Mouse (Mus musculus) ES-E14 (cell line): Measurements from ENCODE around the gene Iqcn. TPM values are rescaled to one million over a fixed set of nuclear protein-coding genes. Genes with fewer than 3 reads are reported as not detected.

Source experiments
- DNase-seq: peaks from one replicate; pipeline ENCODE4 v3.0.0-alpha.2; 2013; ENCODE audit warnings: low read depth, low spot score
- H3K27ac ChIP-seq: 2 replicates; pipeline ENCODE4 v1.5.1; 2012; ENCODE audit warnings: low read depth, mild to moderate bottlenecking, low read length, moderate library complexity, mixed read lengths; ENCODE audit not compliant: poor library complexity, insufficient read depth, severe bottlenecking
- H3K36me3 ChIP-seq: 2 replicates; pipeline ENCODE4 v1.6.1; 2012; ENCODE audit warnings: mild to moderate bottlenecking, low read length, moderate library complexity, mixed read lengths; ENCODE audit not compliant: control insufficient read depth, poor library complexity, insufficient read depth, severe bottlenecking
- H3K4me1 ChIP-seq, 2 experiments: fragments of 150-350 bp in 1 of 2; sonication (generic) in 1 of 2; 2 replicates each; pipeline ENCODE4 v1.6.1; 2012; ENCODE audit warnings: low read length in 2 of 2, mild to moderate bottlenecking in 1 of 2, mixed read lengths in 1 of 2; ENCODE audit not compliant: control insufficient read depth in 2 of 2, insufficient read depth in 2 of 2, poor library complexity in 1 of 2
- H3K4me3 ChIP-seq, 2 experiments: fragments of 150-350 bp in 1 of 2; sonication (generic) in 1 of 2; 2 replicates each; pipeline ENCODE4 v1.5.1; 2012; ENCODE audit warnings: low read length in 2 of 2, low read depth in 1 of 2, mild to moderate bottlenecking in 1 of 2, mixed read lengths in 1 of 2; ENCODE audit not compliant: insufficient read depth in 1 of 2, poor library complexity in 1 of 2, severe bottlenecking in 1 of 2
- H3K9ac ChIP-seq: 2 replicates; pipeline ENCODE4 v1.6.1; 2012; ENCODE audit warnings: low read depth, mild to moderate bottlenecking, low read length, mixed read lengths; ENCODE audit not compliant: poor library complexity, insufficient read depth, severe bottlenecking
- H3K9me3 ChIP-seq: fragments of 150-350 bp; sonication (generic); 2 replicates; pipeline ENCODE4 v1.6.1; 2012; ENCODE audit warnings: low read depth, mild to moderate bottlenecking, low read length; ENCODE audit not compliant: control insufficient read depth, insufficient read depth
- CHD2 ChIP-seq: IDR thresholded peaks from 2 replicates; pipeline ENCODE4 v1.6.1; 2014; ENCODE audit warnings: mild to moderate bottlenecking, low read depth, low read length, inconsistent platforms
- HCFC1 ChIP-seq: IDR thresholded peaks from 2 replicates; pipeline ENCODE4 v1.6.1; 2012; ENCODE audit warnings: low read length, inconsistent platforms, borderline replicate concordance; ENCODE audit not compliant: insufficient read depth
- MAFK ChIP-seq: IDR thresholded peaks from 2 replicates; pipeline ENCODE4 v1.6.1; 2014; ENCODE audit warnings: mild to moderate bottlenecking, low read depth, low read length, inconsistent platforms; ENCODE audit not compliant: insufficient read depth
- ZC3H11A ChIP-seq: IDR thresholded peaks from 2 replicates; pipeline ENCODE4 v1.6.1; 2012; ENCODE audit warnings: low read depth, mild to moderate bottlenecking, inconsistent platforms, low read length, borderline replicate concordance
- ZNF384 ChIP-seq: IDR thresholded peaks from 2 replicates; pipeline ENCODE4 v1.6.1; 2012; ENCODE audit warnings: low read depth, low read length, inconsistent platforms
- in situ Hi-C, 2 experiments: fragments of 600-800 bp; cut with MboI; formaldehyde crosslinking; loops; one replicate each; pipeline ENCODE4 v1.15.1; 2025; ENCODE audit warnings: low sequenced_read_pairs in 2 of 2, inconsistent platforms in 1 of 2; ENCODE audit not compliant: unreplicated experiment in 2 of 2
- total RNA-seq: library from RNA; depleted of rRNA; stranded (reverse); fragments of 300-350 nt; gene quantifications from 2 replicates; pipeline ENCODE4 v1.2.3, GENCODE M21; 2012

Gene Iqcn
- total RNA-seq, 1 experiment = 0.09 TPM

DNA sequence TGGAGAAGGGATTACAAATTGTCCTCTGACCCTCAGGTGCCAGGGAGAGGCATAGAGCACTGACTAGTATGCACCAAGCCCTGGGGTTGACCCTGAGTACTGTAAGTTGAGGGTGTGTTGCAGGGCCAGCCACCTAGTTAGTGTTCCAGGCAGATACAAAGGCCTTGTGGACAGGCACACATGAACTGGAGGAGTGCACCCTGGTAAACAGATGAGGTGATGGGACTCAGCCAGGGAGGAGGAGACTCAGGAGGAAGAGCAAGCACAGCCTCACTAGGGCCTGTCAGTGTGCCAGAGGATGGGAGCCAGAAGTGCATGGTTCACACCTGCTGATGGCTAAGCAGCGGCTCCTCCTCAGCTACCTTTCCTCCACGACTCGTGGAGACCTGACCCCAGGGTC lies 23.2 kb upstream of the Iqcn start:
- Histone ChIP-seq H3K9ac (no peak overlapping the region), H3K4me3 (no peak overlapping the region), H3K27ac (no peak overlapping the region; the same call in 1 of the 2 replicates), H3K36me3 (peaks cover 31% of the 10 kb centered on the region; the same call in 1 of the 2 replicates), H3K9me3 (no peaks in the 10 kb centered on the region), H3K4me1 (peaks cover 11 to 29% of the 10 kb centered on the region in 2 experiments; a peak in 3 of 4 replicates)
- TF ChIP-seq ZC3H11A = no peak
- no peak for TF ChIP-seq ZNF384
- no peak for TF ChIP-seq HCFC1
- no peak for TF ChIP-seq MAFK
- no peak for TF ChIP-seq CHD2
- in situ Hi-C loops = no loop called here
- no peak for DNase-seq

DNA sequence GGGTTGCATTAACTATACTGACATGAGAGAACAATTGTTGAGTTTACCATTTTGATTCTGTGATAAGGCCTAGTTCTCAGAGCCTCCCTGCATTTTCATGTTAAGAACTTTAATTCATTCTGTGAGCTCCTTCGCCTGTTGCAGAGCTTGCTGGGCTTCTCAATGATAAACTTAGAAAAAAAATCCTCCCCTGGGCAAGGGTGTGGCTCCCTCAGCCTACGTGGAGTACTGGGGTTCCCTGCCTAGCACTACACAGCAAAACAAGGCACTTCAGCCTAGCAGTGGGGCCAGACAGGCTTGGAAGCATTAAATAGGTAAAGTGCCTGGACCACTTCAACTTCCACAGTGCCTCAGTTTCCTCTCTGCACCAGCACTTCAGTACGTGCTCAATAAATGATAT lies 21.8 kb upstream of the Iqcn start:
- H3K4me3 ChIP-seq = no peak overlapping the region
- H3K4me1 ChIP-seq = peaks cover 9 to 26% of the 10 kb centered on the region in 2 experiments; a peak in 3 of 4 replicates
- TF ChIP-seq ZNF384 = no peak
- no peak for TF ChIP-seq ZC3H11A
- TF ChIP-seq HCFC1 = no peak
- no peak for TF ChIP-seq CHD2
- TF ChIP-seq MAFK = no peak
- no peak overlapping the region for H3K9ac ChIP-seq
- no peak for DNase-seq
- H3K36me3 ChIP-seq = peaks cover 26% of the 10 kb centered on the region; the same call in 1 of the 2 replicates
- in situ Hi-C loops = no loop called here
- H3K9me3 ChIP-seq = no peaks in the 10 kb centered on the region
- H3K27ac ChIP-seq = no peak overlapping the region

DNA sequence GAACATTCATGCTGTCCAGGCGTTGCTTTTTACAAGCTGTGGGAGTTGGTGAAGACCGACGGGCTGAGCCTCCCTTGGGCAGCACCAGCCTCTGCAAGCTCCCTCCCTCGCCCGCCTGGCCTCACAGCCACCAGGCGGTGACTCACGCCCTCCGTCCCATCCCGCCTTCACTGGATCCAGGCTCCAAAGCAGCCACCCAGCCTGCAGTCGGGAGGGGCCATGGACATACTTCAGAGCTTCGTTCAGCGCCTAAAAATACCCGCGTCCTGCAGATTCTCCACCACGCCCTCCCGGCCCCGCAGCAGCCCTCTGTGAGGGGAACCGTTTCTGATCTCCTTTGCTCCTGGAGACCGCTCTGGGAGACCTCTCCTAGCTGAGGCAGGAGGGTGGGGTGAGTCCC lies 21.1 kb upstream of the Iqcn start:
- H3K9ac ChIP-seq = peak overlapping the region; percentile 3; the same call in 1 of the 2 replicates
- no peak overlapping the region; the same call in 1 of the 2 replicates for H3K27ac ChIP-seq
- no peak for TF ChIP-seq CHD2
- H3K36me3 ChIP-seq = peaks cover 24% of the 10 kb centered on the region; the same call in 1 of the 2 replicates
- H3K4me1 ChIP-seq = peaks cover 9 to 23% of the 10 kb centered on the region in 2 experiments; a peak in 3 of 4 replicates
- in situ Hi-C loops = no loop called here
- no peak for DNase-seq
- 0 out of 4 replicates have a peak overlapping the region, but pooled peaks of 1 of the 2 experiments have one; percentile 12 for H3K4me3 ChIP-seq
- no peaks in the 10 kb centered on the region for H3K9me3 ChIP-seq

DNA sequence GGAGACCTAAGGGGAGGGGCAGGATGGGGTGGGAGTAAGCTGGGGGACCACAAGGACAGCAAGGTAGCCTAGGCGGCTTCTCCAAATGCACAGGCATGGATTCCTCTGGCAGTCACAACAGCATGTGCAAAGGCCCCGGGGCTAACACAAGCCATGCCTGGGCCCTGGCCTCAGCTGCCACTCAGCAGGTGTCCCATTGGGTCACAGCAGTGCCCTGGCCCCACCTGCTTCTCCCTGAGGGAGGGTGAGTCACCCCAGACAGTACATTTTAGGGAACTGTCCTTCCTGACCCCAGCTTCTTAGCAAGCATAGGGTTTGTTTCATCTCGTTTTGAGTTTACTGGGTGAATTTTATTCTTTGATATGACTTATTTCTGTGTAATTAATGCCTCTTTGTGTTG lies 20.6 kb upstream of the Iqcn start:
- no peak overlapping the region; the same call in 1 of the 2 replicates for H3K27ac ChIP-seq
- in situ Hi-C loops = no loop called here
- no peak for TF ChIP-seq CHD2
- no peak for TF ChIP-seq ZC3H11A
- TF ChIP-seq MAFK = no peak
- no peak for TF ChIP-seq ZNF384
- TF ChIP-seq HCFC1 = no peak
- H3K4me3 ChIP-seq = no peak overlapping the region
- no peaks in the 10 kb centered on the region for H3K9me3 ChIP-seq
- H3K4me1 ChIP-seq = peaks cover 9 to 22% of the 10 kb centered on the region in 2 experiments; a peak in 3 of 4 replicates
- H3K9ac ChIP-seq = peak overlapping the region; percentile 3; the same call in 1 of the 2 replicates
- no peak for DNase-seq
- peaks cover 20% of the 10 kb centered on the region; the same call in 1 of the 2 replicates for H3K36me3 ChIP-seq

DNA sequence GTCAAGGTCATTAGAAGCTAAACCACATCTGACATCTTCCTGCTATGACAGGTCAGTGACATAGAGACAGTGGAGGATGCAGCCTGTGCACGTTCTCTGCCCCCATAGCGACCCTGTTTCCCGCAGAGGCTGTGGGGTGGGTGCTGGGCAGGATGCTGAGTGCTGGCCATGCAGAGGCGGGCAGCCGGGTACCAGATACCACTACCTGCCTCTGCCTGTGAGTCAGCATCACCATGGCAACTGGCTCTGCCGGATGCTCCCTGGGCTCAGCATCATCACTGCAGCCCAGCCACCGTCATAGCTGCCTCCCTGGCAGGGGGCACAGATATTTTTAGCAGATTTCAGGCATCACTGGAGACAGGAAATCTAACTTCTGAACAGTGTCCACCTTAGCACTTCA lies 19.0 kb upstream of the Iqcn start:
- DNase-seq = no peak
- H3K9me3 ChIP-seq = no peaks in the 10 kb centered on the region
- in situ Hi-C loops = no loop called here
- no peak overlapping the region for H3K9ac ChIP-seq
- no peak overlapping the region for H3K4me3 ChIP-seq
- H3K4me1 ChIP-seq = peaks cover 9 to 17% of the 10 kb centered on the region in 2 experiments; a peak in 3 of 4 replicates
- H3K36me3 ChIP-seq = peaks cover 5% of the 10 kb centered on the region; the same call in 1 of the 2 replicates
- no peak overlapping the region for H3K27ac ChIP-seq
- TF ChIP-seq HCFC1 (no peak), ZC3H11A (no peak), MAFK (no peak), ZNF384 (no peak), CHD2 (no peak)
